Mouse (Mus musculus) forebrain, embryonic 13.5 days (tissue): Measurements from ENCODE around the gene Chm. TPM values are rescaled to one million over a fixed set of nuclear protein-coding genes. Genes with fewer than 3 reads are reported as not detected.

Experiments used
- microRNA counts: library from miRNA; unstranded; fragments of <30 nt; microRNA quantifications from one replicate; lab custom pipeline; 2016
- microRNA-seq: library from miRNA; unstranded; fragments of <30 nt; microRNA quantifications from one replicate; pipeline ENCODE4, GENCODE M21; 2016
- polyA plus RNA-seq: library from polyadenylated mRNA; unstranded; fragments of >200 nt; fragmentation: Nextera tagmentation; extraction: Ambion mirVana; gene quantifications from 2 replicates; pipeline ENCODE4 v1.2.1, GENCODE M21; 2015

The Chm gene
- polyA plus RNA-seq, 1 experiment from 2014 or later: 11.9 TPM

MicroRNAs within 50 kb of the gene (microRNA counts, 519-probe panel; counts per million panel counts)
- 3,846 counts per million, percentile 75 among the panel's probes with 10 or more counts for microRNA mmu-miR-361 (lab: Ali Mortazavi, UCI)

Small RNAs within 50 kb of the gene (microRNA-seq; reads per million reads assigned to microRNA genes)
- 3,798 reads per million, percentile 87 among the genes with 10 or more reads in this experiment for gene Mir361

Other genes with a start within 250 kb of the Chm start
- gene Dach2, start 112.0 kb upstream of the Chm start, polyA plus RNA-seq: 5.5 and 7.7 TPM in 2 replicates